Mouse (Mus musculus) liver, adult 10 weeks (tissue): ENCODE data around the gene Rab25. TPM values are rescaled to one million over a fixed set of nuclear protein-coding genes. Genes with fewer than 3 reads are reported as not detected.

ENCODE experiments used
- polyA plus RNA-seq: library from polyadenylated mRNA; stranded (reverse); fragments of 350-450 nt; fragmentation: Illumina TruSeq; extraction: RNeasy Lipid Tissue Mini Kit (QIAGEN cat#74804); gene quantifications from one replicate; pipeline ENCODE4 v1.2.3, GENCODE M21; 2014; ENCODE audit warnings: low read depth, low replicate concordance

Rab25 gene
- polyA plus RNA-seq = not detected

GRCm38 (mm10) chr3:88548180-88548917 lies at the start of gene Rab25:
Gene Rab25, minus strand, starts transcription at chr3:88548300.

DNA sequence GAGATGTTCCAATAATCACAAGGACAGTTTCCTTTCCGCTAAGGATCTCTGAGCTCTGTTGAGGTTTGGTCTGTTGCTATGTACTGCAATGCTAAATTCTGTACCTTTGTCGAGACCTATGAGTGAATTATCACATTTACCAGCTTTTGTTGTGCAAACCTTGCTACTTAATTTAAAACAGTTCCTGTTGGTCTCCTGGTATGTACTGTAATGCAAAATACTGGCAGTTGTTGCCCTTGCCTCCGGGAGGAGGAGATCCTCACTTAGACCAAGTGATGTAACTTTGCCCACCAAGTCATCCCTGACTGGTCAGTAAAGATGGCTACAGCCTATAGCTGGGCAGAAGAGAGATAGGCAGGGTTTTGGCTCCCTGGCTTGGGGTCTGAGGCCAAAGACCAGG lies 27.4 kb upstream of the Rab25 start, which contains the start of gene Ssr2:
Ssr2 (plus strand) TSS at position 337 of the 400 bp plus-strand sequence.

GRCm38 (mm10) chr3:88553525-88553879 lies 5.4 kb upstream of the Rab25 start, which contains the start of gene Ubqln4:
Gene Ubqln4, plus strand, starts transcription at chr3:88553758.

DNA sequence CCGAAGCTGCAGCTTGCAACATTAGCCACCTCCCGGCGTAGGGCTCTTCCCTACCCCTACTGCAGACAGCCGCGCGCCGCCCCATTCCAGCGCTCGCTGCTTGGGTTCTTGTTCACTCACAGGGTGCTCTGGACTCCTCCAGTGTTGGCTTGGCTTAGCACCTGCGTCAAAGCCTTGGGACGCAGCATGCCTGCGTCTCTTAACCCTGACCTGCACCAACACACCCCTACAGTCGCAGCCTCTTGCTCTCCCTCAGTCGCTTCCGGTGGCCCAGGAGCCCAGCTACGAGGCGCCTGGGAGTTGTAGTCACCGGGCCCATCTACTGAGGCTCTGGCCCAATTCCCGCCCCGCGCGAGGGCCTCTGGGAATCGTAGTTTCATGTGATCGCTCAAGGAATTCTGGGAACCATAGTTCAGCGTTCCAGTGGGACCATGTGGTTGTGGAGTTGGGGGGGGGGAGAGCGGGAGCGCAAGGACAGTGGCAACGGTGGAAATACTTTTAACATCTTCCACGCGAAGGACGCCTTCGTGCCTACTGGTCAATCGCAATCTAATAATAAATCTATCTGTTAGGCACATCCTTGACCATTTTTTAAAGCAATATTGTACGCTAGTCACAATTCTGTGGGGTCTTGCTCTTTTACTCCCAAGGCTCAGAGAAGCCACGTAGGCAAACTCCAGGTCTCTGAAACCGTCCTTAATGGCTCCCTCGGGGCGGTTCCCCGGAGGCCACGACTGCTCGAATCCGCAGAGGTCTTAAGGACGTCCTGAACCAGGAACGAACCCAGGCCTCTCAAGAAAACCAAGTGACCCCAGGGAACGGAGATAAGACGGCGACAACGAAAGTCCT lies 4.8 kb upstream of the Rab25 start, which contains the start of gene Lamtor2:
Lamtor2 (minus strand) TSS at position 399 of the 849 bp plus-strand sequence.

GRCm38 (mm10) chr3:88532299-88532674 lies 15.8 kb downstream of the Rab25 start, which contains the start of gene Mex3a:
Gene Mex3a, plus strand, starts transcription at chr3:88532395.

DNA sequence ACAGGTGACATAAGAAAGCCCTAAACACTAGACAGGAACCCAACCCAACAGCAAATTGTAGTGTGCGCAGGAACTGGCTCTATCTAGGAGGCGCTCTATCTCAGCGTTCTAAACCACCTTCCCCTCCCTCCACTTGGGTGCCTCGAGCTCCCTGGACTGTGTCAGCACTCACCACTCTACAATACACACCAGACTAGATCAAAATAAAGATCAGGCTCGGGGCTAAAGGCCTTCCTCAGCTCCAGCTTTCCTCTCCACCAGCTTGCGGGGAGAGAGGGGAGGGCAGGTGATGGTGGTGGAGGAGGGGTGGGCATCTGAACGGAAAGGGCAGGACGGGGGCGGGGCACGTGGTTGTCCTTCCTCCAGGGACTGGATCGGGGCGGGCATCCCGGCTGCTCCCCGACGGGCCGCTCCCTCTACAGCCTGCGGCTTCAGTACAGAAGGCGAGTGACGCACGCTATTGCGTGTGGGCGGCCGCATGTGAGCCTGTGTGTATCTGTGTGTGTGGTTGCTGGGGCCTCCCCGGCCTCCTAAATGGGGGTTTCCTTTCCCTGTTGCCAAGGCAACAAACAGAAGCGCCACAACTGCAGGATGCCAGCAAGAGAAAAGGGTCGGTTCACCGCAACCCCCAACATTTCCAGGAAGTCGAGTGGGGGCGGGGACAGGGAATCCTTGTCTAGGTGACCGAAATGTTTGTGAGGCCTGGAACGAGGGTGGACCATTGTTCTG lies 38.2 kb downstream of the Rab25 start, which contains the start of gene Lmna:
Lmna (minus strand) TSS at position 265 of the 729 bp plus-strand sequence.

Other genes with a start within 250 kb of the Rab25 start
- 8.8 TPM for gene Glmp, start 223.3 kb downstream of the Rab25 start, polyA plus RNA-seq
- 0.21 TPM for gene Tmem79, start 212.2 kb downstream of the Rab25 start, polyA plus RNA-seq
- 6.5 TPM for gene Smg5, start 212.0 kb downstream of the Rab25 start, polyA plus RNA-seq
- not detected for gene Paqr6, start 183.7 kb downstream of the Rab25 start, polyA plus RNA-seq
- 0.74 TPM for gene Bglap3, start 175.6 kb downstream of the Rab25 start, polyA plus RNA-seq
- not detected for gene Bglap2, start 169.6 kb downstream of the Rab25 start, polyA plus RNA-seq
- not detected for gene Bglap, start 163.8 kb downstream of the Rab25 start, polyA plus RNA-seq
- 5.1 TPM for gene Pmf1, start 138.0 kb downstream of the Rab25 start, polyA plus RNA-seq
- 17.7 TPM for gene Slc25a44, start 123.2 kb downstream of the Rab25 start, polyA plus RNA-seq
- gene Sema4a, start 87.1 kb downstream of the Rab25 start, polyA plus RNA-seq = 46.1 TPM
- 2.5 TPM for gene Lmna, start 38.3 kb downstream of the Rab25 start, polyA plus RNA-seq
- 0.05 TPM for gene Mex3a, start 15.9 kb downstream of the Rab25 start, polyA plus RNA-seq
- 10.5 TPM for gene Lamtor2, start 4.8 kb upstream of the Rab25 start, polyA plus RNA-seq
- 12.4 TPM for gene Ubqln4, start 5.5 kb upstream of the Rab25 start, polyA plus RNA-seq
- 37.9 TPM for gene Ssr2, start 27.6 kb upstream of the Rab25 start, polyA plus RNA-seq
- 1.5 TPM for gene Arhgef2, start 57.7 kb upstream of the Rab25 start, polyA plus RNA-seq
- not detected for gene Rxfp4, start 104.8 kb upstream of the Rab25 start, polyA plus RNA-seq
- gene Khdc4, start 137.5 kb upstream of the Rab25 start, polyA plus RNA-seq = 40.6 TPM
- gene Rit1, start 168.5 kb upstream of the Rab25 start, polyA plus RNA-seq = 4.7 TPM
- 3.5 TPM for gene Syt11, start 226.9 kb upstream of the Rab25 start, polyA plus RNA-seq